Mouse (Mus musculus): Measurements from ENCODE around the gene 4930402H24Rik. TPM values are rescaled to one million over a fixed set of nuclear protein-coding genes. Genes with fewer than 3 reads are reported as not detected.
"Not testable (repeated sequence)": the region's sequence is repeated elsewhere in the genome, so short reads cannot be mapped to it uniquely, and the experiment has no call there.

4930402H24Rik gene
- polyA plus RNA-seq, 1 experiment, result 67.2 TPM

DNA sequence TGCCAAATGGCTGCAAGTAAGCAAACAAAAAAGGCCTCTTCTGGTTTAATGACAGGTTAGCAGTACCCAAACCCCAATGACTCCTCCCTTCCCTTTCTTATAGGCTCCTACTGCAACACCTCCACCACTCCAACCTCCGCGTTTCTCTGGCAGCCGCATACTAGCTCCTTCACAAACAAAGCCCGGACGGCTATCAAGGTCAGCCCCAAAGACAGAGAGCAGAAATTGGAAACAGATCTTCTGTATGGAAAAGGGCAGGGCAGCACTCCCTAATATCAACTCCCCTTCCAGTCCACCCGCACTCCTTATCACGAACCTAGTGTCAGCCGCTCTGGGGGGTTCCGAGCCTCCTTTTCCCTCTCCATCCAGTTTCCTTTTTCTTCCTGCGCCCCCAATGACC, 67.1 kb downstream of the 4930402H24Rik start:
- Histone ChIP-seq H3K27ac (ENCODE audit: insufficient read depth, low read length) (peak overlapping the region; percentile 63), H3K4me3 (ENCODE audit: insufficient read depth, low read length) (peak overlapping the region; percentile 92), H3K4me1 (ENCODE audit: control insufficient read depth, insufficient read depth, low read length) (peaks cover 2% of the 10 kb centered on the region; the same call in 1 of the 2 replicates)
- no peak for TF ChIP-seq CTCF (IDR thresholded peaks at IDR 0.05; ENCODE audit: borderline replicate concordance, insufficient read depth, low read length)
- 0 out of 2 replicates have a peak, but pooled peaks have one; percentile 25 for TF ChIP-seq POLR2A (IDR thresholded peaks at IDR 0.05; ENCODE audit: low read depth, low read length)

DNA sequence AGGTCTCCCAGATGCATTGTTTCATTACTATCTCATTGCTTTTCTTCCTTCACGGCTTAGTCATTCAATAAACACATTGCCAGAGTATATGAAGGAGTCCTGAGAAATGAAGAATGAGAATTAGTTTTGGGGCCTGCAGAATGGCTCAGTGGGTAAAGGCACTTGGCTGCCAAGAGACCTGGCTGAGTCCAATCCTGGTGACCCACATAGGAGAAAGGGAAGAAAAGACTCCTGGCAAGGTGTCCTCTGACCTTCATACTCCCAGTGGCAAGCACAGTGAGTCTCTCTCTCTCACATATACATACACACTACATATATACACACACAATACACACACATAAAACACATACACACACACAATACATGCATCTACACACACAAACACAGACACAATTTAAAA, 68.1 kb downstream of the 4930402H24Rik start:
- Histone ChIP-seq H3K27ac (ENCODE audit: insufficient read depth, low read length) (no peak overlapping the region), H3K4me3 (ENCODE audit: insufficient read depth, low read length) (peak overlapping the region; percentile 92), H3K4me1 (ENCODE audit: control insufficient read depth, insufficient read depth, low read length) (peaks cover 4% of the 10 kb centered on the region; the same call in 1 of the 2 replicates)
- TF ChIP-seq CTCF (IDR thresholded peaks at IDR 0.05; ENCODE audit: borderline replicate concordance, insufficient read depth, low read length) (no peak), POLR2A (IDR thresholded peaks at IDR 0.05; ENCODE audit: low read depth, low read length) (no peak)

DNA sequence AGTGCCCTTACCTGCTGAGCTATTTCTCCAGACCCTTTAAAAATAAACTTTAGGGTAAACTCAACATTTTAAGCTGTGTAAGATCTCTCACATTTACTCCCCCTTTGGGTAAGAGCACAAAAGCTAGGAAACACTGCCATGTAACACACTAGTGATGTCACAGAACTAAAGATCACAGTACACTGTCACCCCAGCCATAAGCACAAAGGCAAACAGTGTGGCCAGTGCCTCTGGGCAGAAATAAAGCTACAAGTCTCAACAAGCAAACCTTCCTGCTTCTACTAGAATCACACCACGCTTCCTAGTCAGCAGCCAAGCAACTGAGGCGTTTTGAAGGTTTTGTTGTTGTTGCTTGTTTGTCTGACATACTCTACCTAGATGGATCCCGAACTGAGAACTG, 72.5 kb downstream of the 4930402H24Rik start:
- peak overlapping the region; percentile 41; the same call in 1 of the 2 replicates for H3K27ac ChIP-seq (ENCODE audit: insufficient read depth, low read length)
- no peak overlapping the region for H3K4me3 ChIP-seq (ENCODE audit: insufficient read depth, low read length)
- H3K4me1 ChIP-seq (ENCODE audit: control insufficient read depth, insufficient read depth, low read length), result peaks cover 4% of the 10 kb centered on the region; the same call in 1 of the 2 replicates
- TF ChIP-seq POLR2A (IDR thresholded peaks at IDR 0.05; ENCODE audit: low read depth, low read length) (no peak), CTCF (IDR thresholded peaks at IDR 0.05; ENCODE audit: borderline replicate concordance, insufficient read depth, low read length) (no peak)

DNA sequence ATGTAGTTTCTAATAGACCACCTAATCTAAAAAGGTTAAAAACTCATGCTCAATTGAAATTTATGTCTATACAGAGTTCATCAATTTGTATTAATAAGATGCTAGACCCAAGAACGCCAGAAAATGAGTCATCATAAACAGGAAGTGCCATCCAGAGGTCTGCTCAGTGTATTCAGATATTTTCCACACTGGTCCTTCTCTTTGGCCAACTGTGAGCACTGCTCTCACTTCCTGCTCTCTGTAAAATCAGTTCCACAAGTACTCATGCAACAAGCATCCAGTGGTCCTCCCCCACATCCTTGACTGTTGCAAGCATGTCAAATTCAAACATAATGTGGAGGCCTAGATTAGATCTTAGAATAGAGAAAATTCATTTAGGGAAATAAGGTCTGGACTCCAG, 73.6 kb downstream of the 4930402H24Rik start:
- H3K27ac ChIP-seq (ENCODE audit: insufficient read depth, low read length), result peak overlapping the region; percentile 61; the same call in 1 of the 2 replicates
- H3K4me1 ChIP-seq (ENCODE audit: control insufficient read depth, insufficient read depth, low read length), result peaks cover 2% of the 10 kb centered on the region; the same call in 1 of the 2 replicates
- no peak overlapping the region for H3K4me3 ChIP-seq (ENCODE audit: insufficient read depth, low read length)
- TF ChIP-seq POLR2A (IDR thresholded peaks at IDR 0.05; ENCODE audit: low read depth, low read length) (no peak), CTCF (IDR thresholded peaks at IDR 0.05; ENCODE audit: borderline replicate concordance, insufficient read depth, low read length) (no peak)

DNA sequence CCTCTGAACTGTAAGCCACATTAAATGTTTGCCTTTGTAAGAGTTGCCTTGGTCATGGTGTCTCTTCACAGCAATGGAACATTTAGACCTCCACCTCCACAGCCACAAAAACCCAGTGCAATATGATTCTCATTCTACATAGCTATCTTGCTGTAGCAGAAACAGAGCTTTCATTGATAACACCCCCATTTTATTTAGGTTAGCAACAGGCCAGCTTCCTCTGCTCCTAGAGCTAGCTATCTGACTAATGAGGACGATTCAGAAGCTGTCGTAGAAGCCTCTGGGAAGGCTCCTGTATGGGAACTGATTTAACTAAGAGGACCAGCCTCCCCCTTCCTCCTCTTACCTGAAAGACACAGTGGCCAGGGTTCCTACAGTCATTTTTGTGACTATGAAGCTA, 74.2 kb downstream of the 4930402H24Rik start:
- TF ChIP-seq CTCF (IDR thresholded peaks at IDR 0.05; ENCODE audit: borderline replicate concordance, insufficient read depth, low read length) (no peak), POLR2A (IDR thresholded peaks at IDR 0.05; ENCODE audit: low read depth, low read length) (no peak)
- Histone ChIP-seq H3K4me1 (ENCODE audit: control insufficient read depth, insufficient read depth, low read length) (peaks cover 2% of the 10 kb centered on the region; the same call in 1 of the 2 replicates), H3K4me3 (ENCODE audit: insufficient read depth, low read length) (no peak overlapping the region), H3K27ac (ENCODE audit: insufficient read depth, low read length) (peak overlapping the region; percentile 19; the same call in 1 of the 2 replicates)

DNA sequence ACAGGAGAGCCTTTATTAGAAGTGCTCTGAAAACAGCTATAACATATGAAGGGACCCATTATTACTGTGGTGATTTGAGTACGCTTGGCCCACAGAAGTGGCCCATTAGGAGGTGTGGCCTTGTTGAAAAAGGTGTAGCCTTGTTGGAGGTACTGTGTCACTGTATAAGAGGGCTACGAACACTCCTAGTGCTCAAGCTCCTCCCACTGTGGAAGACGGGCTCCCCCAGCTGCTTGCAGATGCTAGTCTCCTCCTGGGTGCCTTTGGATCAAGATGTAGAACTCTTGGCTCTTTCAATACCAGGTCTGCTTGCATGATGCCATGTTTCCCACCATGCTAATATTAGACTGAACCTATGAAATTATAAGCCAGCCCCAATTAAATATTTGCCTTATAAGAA, 76.0 kb downstream of the 4930402H24Rik start:
- no peak for TF ChIP-seq POLR2A (IDR thresholded peaks at IDR 0.05; ENCODE audit: low read depth, low read length)
- no peak for TF ChIP-seq CTCF (IDR thresholded peaks at IDR 0.05; ENCODE audit: borderline replicate concordance, insufficient read depth, low read length)
- H3K4me1 ChIP-seq (ENCODE audit: control insufficient read depth, insufficient read depth, low read length), result peaks cover 2% of the 10 kb centered on the region; the same call in 1 of the 2 replicates
- H3K27ac ChIP-seq (ENCODE audit: insufficient read depth, low read length), result no peak overlapping the region
- H3K4me3 ChIP-seq (ENCODE audit: insufficient read depth, low read length), result no peak overlapping the region

DNA sequence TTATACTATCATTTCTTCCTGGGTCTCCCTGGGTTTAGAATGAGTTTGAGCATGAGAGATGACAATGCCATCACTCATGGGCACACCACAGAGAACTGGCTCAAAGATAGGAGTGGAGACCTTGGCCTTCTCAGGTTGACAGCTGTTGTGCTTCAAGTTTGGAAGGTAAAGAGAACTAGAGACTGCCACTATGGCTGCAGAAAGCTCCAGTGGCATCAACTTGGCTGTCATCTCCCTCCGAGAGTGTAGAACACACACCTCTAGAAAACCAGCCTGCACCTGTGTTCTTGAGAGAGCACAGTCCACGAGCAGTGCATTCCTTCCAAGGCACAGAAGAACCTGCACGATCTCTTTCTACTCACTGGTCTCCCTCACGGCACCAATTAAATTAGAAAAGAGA, 76.7 kb downstream of the 4930402H24Rik start:
- no peak overlapping the region for H3K27ac ChIP-seq (ENCODE audit: insufficient read depth, low read length)
- H3K4me3 ChIP-seq (ENCODE audit: insufficient read depth, low read length), result no peak overlapping the region
- peaks cover 2% of the 10 kb centered on the region; the same call in 1 of the 2 replicates for H3K4me1 ChIP-seq (ENCODE audit: control insufficient read depth, insufficient read depth, low read length)
- TF ChIP-seq POLR2A (IDR thresholded peaks at IDR 0.05; ENCODE audit: low read depth, low read length) (no peak), CTCF (IDR thresholded peaks at IDR 0.05; ENCODE audit: borderline replicate concordance, insufficient read depth, low read length) (no peak)

DNA sequence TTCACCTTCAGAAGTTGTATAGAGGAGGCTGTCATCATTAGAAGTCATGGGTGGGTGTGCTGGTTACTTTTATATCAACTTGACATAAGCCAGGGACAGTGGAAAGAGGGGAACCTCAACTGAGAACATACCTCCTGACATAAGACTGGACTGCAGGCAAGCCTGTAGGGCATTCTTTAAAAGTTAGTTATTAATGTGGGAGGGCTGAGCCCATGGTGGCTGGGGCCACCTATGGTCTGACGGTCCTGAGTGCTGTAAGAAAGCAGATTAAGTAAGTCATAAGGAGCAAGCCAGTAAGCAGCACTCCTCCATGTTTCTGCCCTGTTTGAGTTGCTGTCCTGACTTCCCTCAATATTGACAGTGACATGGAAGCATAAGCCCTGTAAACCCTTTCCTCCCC, 77.5 kb downstream of the 4930402H24Rik start:
- Histone ChIP-seq H3K4me1 (ENCODE audit: control insufficient read depth, insufficient read depth, low read length) (peaks cover under 1% of the 10 kb centered on the region; the same call in 1 of the 2 replicates), H3K27ac (ENCODE audit: insufficient read depth, low read length) (no peak overlapping the region)
- TF ChIP-seq POLR2A (IDR thresholded peaks at IDR 0.05; ENCODE audit: low read depth, low read length), result no peak
- TF ChIP-seq CTCF (IDR thresholded peaks at IDR 0.05; ENCODE audit: borderline replicate concordance, insufficient read depth, low read length), result no peak

DNA sequence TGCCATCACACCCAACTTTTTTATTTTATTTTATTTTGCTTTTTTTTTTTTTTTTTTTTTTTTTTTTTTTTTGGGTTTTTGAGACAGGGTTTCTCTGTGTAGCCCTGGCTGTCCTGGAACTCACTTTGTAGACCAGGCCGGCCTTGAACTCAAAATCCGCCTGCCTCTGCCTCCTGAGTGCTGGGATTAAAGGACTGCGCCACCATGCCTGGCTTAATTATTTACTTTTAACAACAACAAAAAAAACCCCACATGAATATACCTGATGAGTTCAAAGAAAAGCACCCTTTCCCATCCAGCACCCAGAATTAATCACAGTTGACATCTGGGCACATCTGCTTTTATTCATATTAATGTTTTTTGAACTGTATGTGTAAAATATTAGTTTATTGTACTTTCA, 78.1 kb downstream of the 4930402H24Rik start:
- not testable (repeated sequence) for H3K4me1 ChIP-seq (ENCODE audit: control insufficient read depth, insufficient read depth, low read length); H3K27ac ChIP-seq (ENCODE audit: insufficient read depth, low read length); H3K4me3 ChIP-seq (ENCODE audit: insufficient read depth, low read length)

More for the DNA sequence above, 77.5 kb downstream of the 4930402H24Rik start:
- no peak overlapping the region for H3K4me3 ChIP-seq (ENCODE audit: insufficient read depth, low read length)

DNA sequence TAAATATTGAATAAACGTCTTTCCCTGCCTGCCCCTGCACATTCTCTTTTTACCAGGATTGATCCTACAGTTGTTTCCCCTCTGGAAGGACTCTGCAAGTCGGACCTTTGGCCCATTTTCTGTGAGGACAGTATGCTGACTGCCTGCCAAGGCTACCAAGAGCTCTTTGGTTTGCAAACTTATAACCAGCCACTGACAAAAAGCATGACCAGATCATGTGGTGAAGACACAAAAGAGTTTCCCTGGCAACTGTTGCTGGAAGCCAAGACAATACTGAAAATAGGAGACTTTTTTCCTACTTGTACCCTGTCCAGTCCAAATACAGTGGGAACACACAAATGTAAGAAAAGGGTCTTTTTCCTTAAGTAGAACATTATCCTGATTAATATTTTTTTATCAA, 78.8 kb downstream of the 4930402H24Rik start:
- Histone ChIP-seq H3K27ac (ENCODE audit: insufficient read depth, low read length) (no peak overlapping the region), H3K4me1 (ENCODE audit: control insufficient read depth, insufficient read depth, low read length) (no peaks in the 10 kb centered on the region)
- no peak for TF ChIP-seq CTCF (IDR thresholded peaks at IDR 0.05; ENCODE audit: borderline replicate concordance, insufficient read depth, low read length)
- no peak for TF ChIP-seq POLR2A (IDR thresholded peaks at IDR 0.05; ENCODE audit: low read depth, low read length)

More for the DNA sequence above, 78.8 kb downstream of the 4930402H24Rik start:
- no peak overlapping the region for H3K4me3 ChIP-seq (ENCODE audit: insufficient read depth, low read length)
